Mouse (Mus musculus): ENCODE results near the gene Pigg. TPM values are rescaled to one million over a fixed set of nuclear protein-coding genes. Genes with fewer than 3 reads are reported as not detected.

Pigg gene
- total and polyA plus RNA-seq, 2 experiments from 2014 or later, result 2.4 to 6.8 TPM

DNA sequence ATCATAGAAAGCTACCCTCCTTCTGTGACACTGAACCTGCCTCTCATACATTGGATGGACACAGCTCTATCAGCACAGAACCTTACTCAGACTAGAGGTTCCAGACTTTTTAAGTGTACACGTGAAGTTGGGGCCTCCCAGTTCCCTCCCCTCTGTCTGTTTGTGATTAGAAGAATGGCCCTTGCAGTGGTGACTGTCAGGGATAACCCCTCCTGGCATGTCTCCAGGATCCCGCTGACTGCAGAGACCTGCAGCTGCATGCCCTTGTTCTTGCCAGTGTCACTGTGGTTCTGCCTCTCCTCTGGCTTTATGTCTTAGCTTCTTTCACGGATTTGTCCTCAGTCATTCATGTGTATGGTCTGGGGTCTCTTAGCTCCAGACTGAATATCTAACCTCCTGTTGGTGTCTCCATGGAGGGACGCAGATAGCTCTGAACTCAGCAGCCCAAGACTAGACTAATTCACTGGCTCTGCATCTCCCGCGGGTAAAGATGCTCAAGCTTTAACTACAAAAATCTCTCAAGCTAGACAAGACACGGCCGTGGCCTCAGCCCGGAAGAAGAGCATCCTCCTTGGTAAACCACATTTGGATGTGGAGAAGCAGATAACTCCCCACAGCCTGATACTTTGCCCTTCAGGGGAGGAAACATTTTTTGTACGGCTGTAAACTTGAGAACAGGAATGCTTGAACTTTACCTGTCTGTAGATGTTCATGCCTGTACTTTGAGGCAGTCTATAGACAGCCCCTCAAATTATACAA is 33.1 kb downstream of the Pigg start:
- DNase-seq (ENCODE audit: low spot score) (no peak), ATAC-seq (ENCODE audit: low FRiP score) (no peak)
- no peak overlapping the region for H3K9ac ChIP-seq (replicated peaks; ENCODE audit: low read length, poor library complexity, severe bottlenecking)
- no peak for TF ChIP-seq CTCF (IDR thresholded peaks at IDR 0.05)
- H3K27ac ChIP-seq (ENCODE audit: low read depth, low read length), result no peak overlapping the region
- WGBS, result 83% methylated on average over 10 of the region's 10 CpGs
- no peaks in the 10 kb centered on the region for H3K27me3 ChIP-seq (ENCODE audit: insufficient read depth, low read length)
- H3K4me2 ChIP-seq (ENCODE audit: low read depth, low read length, poor library complexity, severe bottlenecking), result no peak overlapping the region
- H3K4me3 ChIP-seq (ENCODE audit: low read depth, low read length), result no peak overlapping the region
- H3K9me3 ChIP-seq (ENCODE audit: low read length), result no peaks in the 10 kb centered on the region
- H3K4me1 ChIP-seq (ENCODE audit: insufficient read depth, low read length), result no peaks in the 10 kb centered on the region
- H3K36me3 ChIP-seq (ENCODE audit: insufficient read depth, low read length), result peaks cover 39% of the 10 kb centered on the region

DNA sequence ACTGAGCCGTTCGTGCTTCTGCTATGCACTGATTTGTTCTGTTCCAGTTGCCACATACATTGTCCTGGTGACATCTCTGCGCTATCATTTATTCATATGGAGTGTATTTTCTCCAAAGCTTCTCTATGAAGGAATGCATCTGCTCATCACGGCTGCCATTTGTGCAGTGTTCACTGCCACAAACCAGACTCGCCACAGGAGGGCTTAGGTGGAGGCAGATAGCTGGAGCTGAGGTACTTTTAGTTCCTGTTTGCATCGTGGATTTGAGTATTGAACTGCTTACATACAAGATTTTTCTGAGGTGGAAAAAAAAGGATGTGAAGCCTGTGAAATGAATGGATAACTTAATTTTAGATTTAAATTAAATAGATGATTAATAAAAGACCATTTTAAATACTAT is 35.4 kb downstream of the Pigg start:
- Histone ChIP-seq H3K4me2 (ENCODE audit: low read depth, low read length, poor library complexity, severe bottlenecking) (no peak overlapping the region), H3K9me3 (ENCODE audit: low read length) (no peaks in the 10 kb centered on the region), H3K4me1 (ENCODE audit: insufficient read depth, low read length) (no peaks in the 10 kb centered on the region), H3K9ac (replicated peaks; ENCODE audit: low read length, poor library complexity, severe bottlenecking) (no peak overlapping the region), H3K27me3 (ENCODE audit: insufficient read depth, low read length) (no peaks in the 10 kb centered on the region), H3K27ac (ENCODE audit: low read depth, low read length) (no peak overlapping the region), H3K4me3 (ENCODE audit: low read depth, low read length) (no peak overlapping the region), H3K36me3 (ENCODE audit: insufficient read depth, low read length) (peaks cover 36% of the 10 kb centered on the region)
- 89% methylated on average over 6 of the region's 6 CpGs for WGBS
- TF ChIP-seq CTCF (IDR thresholded peaks at IDR 0.05), result peak; percentile 32; the same call in 1 of the 2 replicates
- no peak for ATAC-seq (ENCODE audit: low FRiP score)
- DNase-seq (ENCODE audit: low spot score), result no peak

DNA sequence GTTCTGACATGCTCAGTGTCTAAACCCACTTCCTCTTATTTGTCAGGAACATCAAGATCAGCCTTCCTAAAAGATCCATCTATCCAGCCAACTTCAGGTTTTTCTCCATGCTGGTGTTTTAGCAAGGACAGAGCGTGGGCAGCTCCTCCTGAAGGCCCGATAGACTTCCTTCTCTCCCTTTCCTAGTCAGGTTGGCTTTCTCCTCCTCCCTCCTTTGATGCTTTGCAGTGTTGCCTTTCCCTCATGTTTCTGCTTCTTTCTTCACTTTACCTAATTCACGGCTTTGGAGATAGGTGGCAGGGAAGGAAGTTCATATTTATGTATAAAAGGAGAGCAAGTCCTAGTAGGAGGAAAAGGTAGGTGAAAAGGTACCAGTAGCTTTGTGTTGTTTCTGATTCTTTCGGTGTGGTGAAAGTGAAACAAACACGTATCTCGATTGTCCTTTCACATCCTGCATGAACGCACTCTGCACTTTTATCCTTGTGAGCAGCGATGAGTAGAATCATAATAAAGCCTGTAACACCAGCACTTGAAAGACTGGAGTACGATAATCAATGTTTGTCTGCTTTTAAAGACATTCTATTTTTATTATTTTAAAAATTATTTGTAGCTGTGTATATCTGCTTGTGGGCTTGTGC is 37.2 kb downstream of the Pigg start:
- 99% methylated on average over 9 of the region's 9 CpGs for whole genome bisulfite sequencing
- DNase-seq (ENCODE audit: low spot score) (no peak), ATAC-seq (ENCODE audit: low FRiP score) (no peak)
- no peak overlapping the region for H3K9ac ChIP-seq (replicated peaks; ENCODE audit: low read length, poor library complexity, severe bottlenecking)
- H3K4me3 ChIP-seq (ENCODE audit: low read depth, low read length), result no peak overlapping the region
- TF ChIP-seq CTCF (IDR thresholded peaks at IDR 0.05), result no peak
- H3K4me1 ChIP-seq (ENCODE audit: insufficient read depth, low read length), result no peaks in the 10 kb centered on the region
- peaks cover 23% of the 10 kb centered on the region for H3K36me3 ChIP-seq (ENCODE audit: insufficient read depth, low read length)
- no peaks in the 10 kb centered on the region for H3K27me3 ChIP-seq (ENCODE audit: insufficient read depth, low read length)
- H3K9me3 ChIP-seq (ENCODE audit: low read length), result no peaks in the 10 kb centered on the region
- H3K27ac ChIP-seq (ENCODE audit: low read depth, low read length), result no peak overlapping the region
- no peak overlapping the region for H3K4me2 ChIP-seq (ENCODE audit: low read depth, low read length, poor library complexity, severe bottlenecking)

DNA sequence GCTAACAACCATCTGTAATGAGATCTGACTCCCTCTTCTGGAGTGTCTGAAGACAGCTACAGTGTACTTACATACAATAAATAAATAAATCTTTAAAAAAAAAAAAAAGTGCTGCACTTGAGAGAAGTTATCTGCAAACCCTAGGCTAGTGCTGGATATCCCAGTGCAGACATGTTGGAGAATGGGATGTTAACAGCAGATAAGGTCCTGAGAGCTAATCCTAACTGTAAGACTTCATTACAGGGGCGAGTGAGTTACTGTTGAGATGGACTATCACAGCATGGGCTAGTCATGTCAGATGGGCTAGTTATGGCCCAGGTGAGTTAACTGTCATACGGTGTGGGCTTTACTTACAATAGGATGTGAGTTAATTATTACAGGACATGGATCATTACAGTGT is 41.6 kb downstream of the Pigg start:
- ATAC-seq (ENCODE audit: low FRiP score) (no peak), DNase-seq (ENCODE audit: low spot score) (no peak)
- Histone ChIP-seq H3K36me3 (ENCODE audit: insufficient read depth, low read length) (0 out of 2 replicates have a peak, but pooled peaks cover 2% of the 10 kb centered on the region), H3K9me3 (ENCODE audit: low read length) (no peaks in the 10 kb centered on the region), H3K4me2 (ENCODE audit: low read depth, low read length, poor library complexity, severe bottlenecking) (no peak overlapping the region), H3K4me1 (ENCODE audit: insufficient read depth, low read length) (no peaks in the 10 kb centered on the region), H3K27me3 (ENCODE audit: insufficient read depth, low read length) (no peaks in the 10 kb centered on the region), H3K4me3 (ENCODE audit: low read depth, low read length) (no peak overlapping the region), H3K27ac (ENCODE audit: low read depth, low read length) (no peak overlapping the region), H3K9ac (replicated peaks; ENCODE audit: low read length, poor library complexity, severe bottlenecking) (no peak overlapping the region)
- no peak for TF ChIP-seq CTCF (IDR thresholded peaks at IDR 0.05)
- 82% methylated on average over 2 of the region's 2 CpGs for WGBS

DNA sequence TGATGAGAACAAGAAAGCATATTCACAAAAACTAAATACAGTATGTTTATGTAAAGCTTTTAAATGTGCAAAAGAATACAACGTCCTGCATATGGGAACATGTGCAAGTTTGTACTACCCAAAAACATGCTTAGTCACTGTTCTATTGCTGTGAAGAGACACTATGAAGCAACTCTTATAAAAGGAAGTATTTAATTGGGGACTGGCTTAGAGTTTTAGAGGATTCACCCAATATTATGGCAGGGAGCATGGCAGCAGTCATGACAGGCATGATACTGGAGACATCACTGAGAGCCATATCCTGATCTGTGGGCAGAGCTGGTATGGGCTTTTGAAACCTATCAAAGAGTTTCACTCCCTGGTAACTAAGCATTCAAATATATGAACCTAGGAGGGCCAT is 45.5 kb downstream of the Pigg start:
- no peak overlapping the region for H3K4me2 ChIP-seq (ENCODE audit: low read depth, low read length, poor library complexity, severe bottlenecking)
- no peak for TF ChIP-seq CTCF (IDR thresholded peaks at IDR 0.05)
- H3K27ac ChIP-seq (ENCODE audit: low read depth, low read length), result no peak overlapping the region
- H3K4me3 ChIP-seq (ENCODE audit: low read depth, low read length), result no peak overlapping the region
- no peak overlapping the region for H3K9ac ChIP-seq (replicated peaks; ENCODE audit: low read length, poor library complexity, severe bottlenecking)
- no peaks in the 10 kb centered on the region for H3K4me1 ChIP-seq (ENCODE audit: insufficient read depth, low read length)
- no peaks in the 10 kb centered on the region for H3K27me3 ChIP-seq (ENCODE audit: insufficient read depth, low read length)
- no peaks in the 10 kb centered on the region for H3K36me3 ChIP-seq (ENCODE audit: insufficient read depth, low read length)
- DNase-seq (ENCODE audit: low spot score) (no peak), ATAC-seq (ENCODE audit: low FRiP score) (no peak)
- no peaks in the 10 kb centered on the region for H3K9me3 ChIP-seq (ENCODE audit: low read length)
- 96% methylated on average over 1 of the region's 1 CpGs for WGBS

DNA sequence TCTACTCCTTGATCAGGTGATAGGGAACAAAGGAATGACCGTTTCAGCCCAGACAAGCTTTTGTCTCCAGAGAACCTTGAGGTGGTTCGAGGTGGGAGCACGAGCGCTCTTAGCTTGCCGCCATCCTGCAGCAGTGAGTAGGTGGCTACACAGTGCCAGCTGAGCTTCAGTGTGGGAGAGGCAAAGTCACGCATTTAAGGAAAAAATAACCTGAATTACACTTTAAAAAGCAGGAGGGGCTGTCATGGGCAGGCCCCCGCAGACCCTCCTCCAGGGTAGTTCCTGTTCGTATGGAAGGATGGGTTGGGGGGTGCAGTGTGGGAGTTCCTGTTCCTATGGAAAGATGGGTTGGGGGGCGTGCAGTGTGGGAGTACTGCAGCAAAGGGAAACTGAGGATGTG is 47.1 kb downstream of the Pigg start:
- Histone ChIP-seq H3K36me3 (ENCODE audit: insufficient read depth, low read length) (no peaks in the 10 kb centered on the region), H3K4me2 (ENCODE audit: low read depth, low read length, poor library complexity, severe bottlenecking) (no peak overlapping the region), H3K4me1 (ENCODE audit: insufficient read depth, low read length) (no peaks in the 10 kb centered on the region), H3K9ac (replicated peaks; ENCODE audit: low read length, poor library complexity, severe bottlenecking) (no peak overlapping the region), H3K4me3 (ENCODE audit: low read depth, low read length) (no peak overlapping the region), H3K9me3 (ENCODE audit: low read length) (no peaks in the 10 kb centered on the region), H3K27me3 (ENCODE audit: insufficient read depth, low read length) (peaks cover 1% of the 10 kb centered on the region; the same call in 1 of the 2 replicates), H3K27ac (ENCODE audit: low read depth, low read length) (no peak overlapping the region)
- DNase-seq (ENCODE audit: low spot score) (no peak), ATAC-seq (ENCODE audit: low FRiP score) (no peak)
- WGBS, result 91% methylated on average over 9 of the region's 9 CpGs
- no peak for TF ChIP-seq CTCF (IDR thresholded peaks at IDR 0.05)

Measured in midbrain, postnatal 0 days (tissue).